Mouse (Mus musculus): Measurements from ENCODE around the gene Akr1d1. TPM values are rescaled to one million over a fixed set of nuclear protein-coding genes. Genes with fewer than 3 reads are reported as not detected.

Akr1d1 gene
- polyA plus RNA-seq, 1 experiment from 2014 or later: not detected

- peak; percentile 37 for ATAC-seq (replicated peaks; ENCODE audit: extremely low read depth, insufficient read depth, low FRiP score)
- H3K27ac ChIP-seq (ENCODE audit: low read length): peak overlapping the region; percentile 71
- no peaks in the 10 kb centered on the region for H3K9me3 ChIP-seq (replicated peaks; ENCODE audit: control insufficient read depth, low read length)
- no peak overlapping the region for H3K4me2 ChIP-seq (ENCODE audit: low read depth, low read length)
- H3K27me3 ChIP-seq (ENCODE audit: control insufficient read depth, insufficient read depth, low read length): no peaks in the 10 kb centered on the region
- WGBS: 46% methylated on average over 9 of the region's 9 CpGs
- no peak overlapping the region for H3K4me3 ChIP-seq (ENCODE audit: low read length)
- no peaks in the 10 kb centered on the region for H3K36me3 ChIP-seq (ENCODE audit: control insufficient read depth, insufficient read depth)
- H3K4me1 ChIP-seq (ENCODE audit: control insufficient read depth, insufficient read depth, low read length): peaks cover 2% of the 10 kb centered on the region; the same call in 1 of the 2 replicates
- no peak overlapping the region for H3K9ac ChIP-seq (ENCODE audit: low read length)
These were observed 73.1 kb downstream of the Akr1d1 start for GRCm38 (mm10) chr6:37602857-37603765.

- Histone ChIP-seq H3K36me3 (ENCODE audit: control insufficient read depth, insufficient read depth) (no peaks in the 10 kb centered on the region), H3K27me3 (ENCODE audit: control insufficient read depth, insufficient read depth, low read length) (no peaks in the 10 kb centered on the region), H3K9ac (ENCODE audit: low read length) (no peak overlapping the region), H3K4me2 (ENCODE audit: low read depth, low read length) (no peak overlapping the region), H3K4me1 (ENCODE audit: control insufficient read depth, insufficient read depth, low read length) (peaks cover 4% of the 10 kb centered on the region; the same call in 1 of the 2 replicates), H3K9me3 (replicated peaks; ENCODE audit: control insufficient read depth, low read length) (no peaks in the 10 kb centered on the region), H3K27ac (ENCODE audit: low read length) (0 out of 2 replicates have a peak overlapping the region, but pooled peaks have one; percentile 4), H3K4me3 (ENCODE audit: low read length) (no peak overlapping the region)
- no peak for ATAC-seq (replicated peaks; ENCODE audit: extremely low read depth, insufficient read depth, low FRiP score)
- WGBS: 76% methylated on average over 4 of the region's 4 CpGs
These were observed 74.4 kb downstream of the Akr1d1 start for GRCm38 (mm10) chr6:37604178-37604883.

- H3K27ac ChIP-seq (ENCODE audit: low read length): no peak overlapping the region
- H3K9me3 ChIP-seq (replicated peaks; ENCODE audit: control insufficient read depth, low read length): no peaks in the 10 kb centered on the region
- 67% methylated on average over 5 of the region's 5 CpGs for WGBS
- H3K9ac ChIP-seq (ENCODE audit: low read length): no peak overlapping the region
- H3K36me3 ChIP-seq (ENCODE audit: control insufficient read depth, insufficient read depth): no peaks in the 10 kb centered on the region
- H3K4me3 ChIP-seq (ENCODE audit: low read length): no peak overlapping the region
- ATAC-seq (replicated peaks; ENCODE audit: extremely low read depth, insufficient read depth, low FRiP score): no peak
- no peaks in the 10 kb centered on the region for H3K27me3 ChIP-seq (ENCODE audit: control insufficient read depth, insufficient read depth, low read length)
- H3K4me2 ChIP-seq (ENCODE audit: low read depth, low read length): no peak overlapping the region
- peaks cover 4% of the 10 kb centered on the region; the same call in 1 of the 2 replicates for H3K4me1 ChIP-seq (ENCODE audit: control insufficient read depth, insufficient read depth, low read length)
These were observed 74.9 kb downstream of the Akr1d1 start for GRCm38 (mm10) chr6:37604884-37605269.

DNA sequence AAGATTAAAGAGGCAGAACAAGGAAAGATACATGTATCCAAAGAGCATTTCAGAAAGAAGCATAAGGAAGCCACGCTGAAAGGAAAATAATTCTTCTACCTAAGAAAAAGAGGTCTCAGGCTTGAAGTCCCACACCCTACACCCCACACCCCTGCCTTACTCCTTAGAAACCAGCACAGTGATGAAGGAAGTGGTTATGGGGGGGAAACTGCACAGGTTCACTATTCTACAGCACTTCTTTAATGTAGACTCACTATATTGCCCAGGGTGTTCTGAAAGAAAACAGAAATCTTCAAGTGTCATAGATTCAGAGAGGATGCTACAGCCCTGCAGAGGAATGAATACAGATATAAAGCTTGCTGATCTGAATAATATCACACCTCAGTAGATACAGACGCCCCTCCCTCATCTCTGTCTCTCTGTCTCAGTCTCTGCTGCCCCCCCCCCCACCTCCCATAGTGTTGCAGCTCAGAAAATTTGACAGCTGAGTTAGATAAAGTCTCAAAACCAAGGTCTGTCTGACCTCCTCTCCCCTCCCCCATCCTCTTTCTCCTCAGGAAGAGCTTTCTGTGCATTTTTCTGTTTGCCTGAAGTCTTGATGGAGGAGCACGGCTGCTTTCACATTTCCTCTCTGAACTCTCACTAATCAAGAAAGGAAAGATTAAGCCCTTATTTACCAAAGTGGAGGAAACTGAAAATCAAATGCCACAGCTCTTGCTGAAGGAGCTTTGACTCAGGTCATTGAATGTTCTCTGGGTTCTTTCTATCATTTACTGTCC is 77.7 kb downstream of the Akr1d1 start:
- no peaks in the 10 kb centered on the region for H3K9me3 ChIP-seq (replicated peaks; ENCODE audit: control insufficient read depth, low read length)
- peaks cover 4% of the 10 kb centered on the region; the same call in 1 of the 2 replicates for H3K4me1 ChIP-seq (ENCODE audit: control insufficient read depth, insufficient read depth, low read length)
- no peak overlapping the region for H3K4me3 ChIP-seq (ENCODE audit: low read length)
- ATAC-seq (replicated peaks; ENCODE audit: extremely low read depth, insufficient read depth, low FRiP score): 0 out of 2 replicates have a peak, but pooled peaks have one; percentile 40
- no peaks in the 10 kb centered on the region for H3K27me3 ChIP-seq (ENCODE audit: control insufficient read depth, insufficient read depth, low read length)
- no peak overlapping the region for H3K4me2 ChIP-seq (ENCODE audit: low read depth, low read length)
- 38% methylated on average over 3 of the region's 3 CpGs for WGBS
- no peaks in the 10 kb centered on the region for H3K36me3 ChIP-seq (ENCODE audit: control insufficient read depth, insufficient read depth)
- peak overlapping the region; percentile 47; the same call in 1 of the 2 replicates for H3K27ac ChIP-seq (ENCODE audit: low read length)
- H3K9ac ChIP-seq (ENCODE audit: low read length): no peak overlapping the region

DNA sequence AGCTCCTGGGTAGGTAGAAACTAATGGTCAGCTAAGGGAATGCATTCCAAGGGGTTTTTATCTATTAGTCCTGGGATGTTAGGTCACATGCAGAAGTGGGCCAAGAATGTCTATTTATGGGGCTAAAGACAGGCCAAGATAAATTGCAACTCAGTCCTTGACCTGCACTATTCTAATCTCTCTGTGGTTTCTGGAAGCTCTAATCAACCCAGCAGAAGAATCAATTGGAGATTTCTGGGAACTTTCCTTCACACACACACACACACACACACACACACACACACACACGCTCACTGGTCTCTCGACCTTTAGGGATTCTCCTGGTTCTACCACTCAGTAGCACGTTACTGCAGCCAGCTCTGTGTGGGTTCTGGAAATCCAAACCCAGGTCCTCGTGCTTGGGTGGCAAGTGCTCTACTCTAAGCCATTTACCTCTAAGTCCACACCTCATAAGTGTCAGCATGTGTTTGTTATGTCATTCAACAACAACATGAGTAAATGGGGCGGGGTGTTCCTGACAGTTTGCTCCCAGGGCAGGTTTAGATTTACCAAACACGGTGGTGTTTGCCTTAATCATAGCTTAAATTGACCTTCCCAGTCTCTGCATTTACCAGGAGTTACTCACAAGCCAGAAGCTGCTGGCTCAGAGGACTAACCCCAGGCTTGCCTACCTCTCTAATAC is 82.8 kb downstream of the Akr1d1 start:
- WGBS: 69% methylated on average over 6 of the region's 6 CpGs
- Histone ChIP-seq H3K36me3 (ENCODE audit: control insufficient read depth, insufficient read depth) (no peaks in the 10 kb centered on the region), H3K4me3 (ENCODE audit: low read length) (no peak overlapping the region), H3K27ac (ENCODE audit: low read length) (no peak overlapping the region), H3K9me3 (replicated peaks; ENCODE audit: control insufficient read depth, low read length) (no peaks in the 10 kb centered on the region), H3K9ac (ENCODE audit: low read length) (no peak overlapping the region), H3K4me2 (ENCODE audit: low read depth, low read length) (no peak overlapping the region), H3K27me3 (ENCODE audit: control insufficient read depth, insufficient read depth, low read length) (no peaks in the 10 kb centered on the region), H3K4me1 (ENCODE audit: control insufficient read depth, insufficient read depth, low read length) (peaks cover 4% of the 10 kb centered on the region; the same call in 1 of the 2 replicates)
- no peak for ATAC-seq (replicated peaks; ENCODE audit: extremely low read depth, insufficient read depth, low FRiP score)

DNA sequence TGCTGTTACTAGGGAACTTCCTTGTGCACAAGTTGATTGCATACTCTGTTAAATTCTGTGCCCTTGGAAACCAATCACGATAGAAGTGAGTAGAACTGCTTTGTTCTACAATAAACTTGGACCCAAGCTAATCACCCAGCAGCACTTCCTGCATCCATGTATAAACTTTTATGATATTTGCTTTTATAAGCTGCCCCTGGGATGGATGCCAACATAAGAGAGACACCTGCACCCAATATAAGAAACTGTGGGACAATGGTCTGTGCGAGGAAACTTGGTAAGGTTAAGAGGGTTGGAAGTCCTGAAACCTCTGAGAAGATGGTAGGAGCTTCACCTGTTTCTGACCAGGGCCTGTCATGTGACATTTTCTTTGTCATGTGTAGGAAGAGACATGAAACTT is 85.5 kb downstream of the Akr1d1 start:
- H3K27ac ChIP-seq (ENCODE audit: low read length): no peak overlapping the region
- H3K9me3 ChIP-seq (replicated peaks; ENCODE audit: control insufficient read depth, low read length): no peaks in the 10 kb centered on the region
- ATAC-seq (replicated peaks; ENCODE audit: extremely low read depth, insufficient read depth, low FRiP score): no peak
- H3K4me1 ChIP-seq (ENCODE audit: control insufficient read depth, insufficient read depth, low read length): no peaks in the 10 kb centered on the region
- no peak overlapping the region for H3K9ac ChIP-seq (ENCODE audit: low read length)
- no peak overlapping the region for H3K4me3 ChIP-seq (ENCODE audit: low read length)
- H3K4me2 ChIP-seq (ENCODE audit: low read depth, low read length): no peak overlapping the region
- WGBS: 67% methylated on average over 2 of the region's 2 CpGs
- no peaks in the 10 kb centered on the region for H3K27me3 ChIP-seq (ENCODE audit: control insufficient read depth, insufficient read depth, low read length)
- no peaks in the 10 kb centered on the region for H3K36me3 ChIP-seq (ENCODE audit: control insufficient read depth, insufficient read depth)

DNA sequence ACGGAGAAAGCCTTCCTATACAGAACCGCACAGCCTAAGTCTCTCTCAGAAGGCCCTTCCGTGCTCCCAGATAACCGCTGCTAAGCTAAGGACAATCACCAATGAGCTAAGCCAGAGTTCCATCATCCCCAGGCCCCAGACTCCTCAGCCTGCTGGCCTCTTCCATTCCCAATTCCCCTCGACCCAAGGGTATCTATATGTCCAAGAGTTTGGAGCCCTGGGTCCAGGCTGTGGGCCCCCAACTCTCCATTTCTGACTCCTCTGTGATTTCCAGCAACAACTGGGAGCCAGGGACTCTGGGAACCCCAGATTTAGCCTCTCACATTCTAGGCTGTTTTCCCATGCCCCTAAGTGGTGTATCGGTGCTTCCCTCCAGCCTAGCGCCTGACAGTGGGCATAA is 86.2 kb downstream of the Akr1d1 start:
- Histone ChIP-seq H3K4me2 (ENCODE audit: low read depth, low read length) (no peak overlapping the region), H3K4me3 (ENCODE audit: low read length) (no peak overlapping the region), H3K27ac (ENCODE audit: low read length) (no peak overlapping the region), H3K36me3 (ENCODE audit: control insufficient read depth, insufficient read depth) (no peaks in the 10 kb centered on the region), H3K4me1 (ENCODE audit: control insufficient read depth, insufficient read depth, low read length) (no peaks in the 10 kb centered on the region), H3K9ac (ENCODE audit: low read length) (no peak overlapping the region), H3K27me3 (ENCODE audit: control insufficient read depth, insufficient read depth, low read length) (no peaks in the 10 kb centered on the region), H3K9me3 (replicated peaks; ENCODE audit: control insufficient read depth, low read length) (no peaks in the 10 kb centered on the region)
- 87% methylated on average over 7 of the region's 7 CpGs for WGBS
- ATAC-seq (replicated peaks; ENCODE audit: extremely low read depth, insufficient read depth, low FRiP score): no peak

- no peaks in the 10 kb centered on the region for H3K9me3 ChIP-seq (replicated peaks; ENCODE audit: control insufficient read depth, low read length)
- no peaks in the 10 kb centered on the region for H3K27me3 ChIP-seq (ENCODE audit: control insufficient read depth, insufficient read depth, low read length)
- no peak overlapping the region for H3K27ac ChIP-seq (ENCODE audit: low read length)
- H3K4me1 ChIP-seq (ENCODE audit: control insufficient read depth, insufficient read depth, low read length): no peaks in the 10 kb centered on the region
- 47% methylated on average over 10 of the region's 10 CpGs for WGBS
- H3K36me3 ChIP-seq (ENCODE audit: control insufficient read depth, insufficient read depth): no peaks in the 10 kb centered on the region
- H3K9ac ChIP-seq (ENCODE audit: low read length): no peak overlapping the region
- H3K4me3 ChIP-seq (ENCODE audit: low read length): no peak overlapping the region
- no peak overlapping the region for H3K4me2 ChIP-seq (ENCODE audit: low read depth, low read length)
- 0 out of 2 replicates have a peak, but pooled peaks have one; percentile 10 for ATAC-seq (replicated peaks; ENCODE audit: extremely low read depth, insufficient read depth, low FRiP score)
These were observed 87.5 kb downstream of the Akr1d1 start for GRCm38 (mm10) chr6:37617431-37618011.

Data from heart, embryonic 16.5 days (tissue).